ENCODE assay signal across 8 mouse cellular contexts in genomic region chr19:21943407-21943806, GRCm38 (mm10).
A peak's percentile ranks its signal among the peaks of the same experiment; 100 is the strongest.
DNase-seq lines count a peak whose midpoint lies in the region; ATAC-seq and TF ChIP-seq lines count a peak whose summit lies in the region.

No protein-coding gene starts in this region.

- H3K4me2 ChIP-seq in intestine, postnatal 0 days (replicated peaks; ENCODE audit: low read depth): no peak overlapping the region
- H3K4me2 ChIP-seq in intestine, embryonic 15.5 days (replicated peaks): no peak overlapping the region
- H3K4me2 ChIP-seq in liver, postnatal 0 days (ENCODE audit: low read depth, low read length): no peak overlapping the region

- TF ChIP-seq CTCF in intestine, postnatal 0 days (IDR thresholded peaks at IDR 0.05; ENCODE audit: low read depth): peak; percentile 58
- peak in 2 of 3 experiments; percentile 20 to 33; a peak in 3 of 6 replicates for TF ChIP-seq CTCF in MEL (IDR thresholded peaks at IDR 0.05 in 2 of 3, conservative IDR thresholded peaks at IDR 0.05 in 1 of 3; ENCODE audit: control insufficient read depth in 1 of 3, insufficient read depth in 1 of 3, low read depth in 2 of 3, low read length in 3 of 3, poor library complexity in 1 of 3, severe bottlenecking in 1 of 3)
- peak; percentile 63 for TF ChIP-seq CTCF in liver, postnatal 0 days (IDR thresholded peaks at IDR 0.05; ENCODE audit: low read depth)

- H3K9me3 ChIP-seq in intestine, postnatal 0 days (ENCODE audit: control insufficient read depth): no peaks in the 10 kb centered on the region
- H3K9me3 ChIP-seq in intestine, embryonic 15.5 days: no peaks in the 10 kb centered on the region
- no peaks in the 10 kb centered on the region for H3K9me3 ChIP-seq in MEL (replicated peaks; ENCODE audit: insufficient read depth, low read length)
- H3K9me3 ChIP-seq in liver, postnatal 0 days (ENCODE audit: low read length): no peaks in the 10 kb centered on the region
- no peaks in the 10 kb centered on the region for H3K9me3 ChIP-seq in limb, embryonic 10.5 days (replicated peaks)

- TF ChIP-seq RAD21 in MEL (IDR thresholded peaks at IDR 0.05; ENCODE audit: low read depth, low read length): peak; percentile 29

- H3K9ac ChIP-seq in intestine, postnatal 0 days (ENCODE audit: low read depth, low read length): no peak overlapping the region
- no peak overlapping the region for H3K9ac ChIP-seq in intestine, embryonic 15.5 days
- no peak overlapping the region for H3K9ac ChIP-seq in MEL (ENCODE audit: control insufficient read depth, low read depth, low read length, poor library complexity, severe bottlenecking)
- no peak overlapping the region for H3K9ac ChIP-seq in liver, postnatal 0 days (replicated peaks)

- WGBS in intestine, postnatal 0 days: 56% methylated on average over 4 of the region's 4 CpGs
- 48% methylated on average over 4 of the region's 4 CpGs for WGBS in intestine, embryonic 15.5 days
- WGBS in liver, postnatal 0 days (ENCODE audit: insufficient replicate concordance): 33% methylated on average over 4 of the region's 4 CpGs
- WGBS in limb, embryonic 10.5 days: 68% methylated on average over 4 of the region's 4 CpGs

- no peak overlapping the region for H3K27ac ChIP-seq in intestine, postnatal 0 days (ENCODE audit: low read depth, low read length)
- no peak overlapping the region for H3K27ac ChIP-seq in intestine, embryonic 15.5 days
- H3K27ac ChIP-seq in MEL (ENCODE audit: control insufficient read depth, low read depth, low read length): no peak overlapping the region
- H3K27ac ChIP-seq in liver, postnatal 0 days (ENCODE audit: low read depth): no peak overlapping the region
- H3K27ac ChIP-seq in limb, embryonic 10.5 days: no peak overlapping the region

- ATAC-seq in intestine, postnatal 0 days: no peak
- ATAC-seq in intestine, embryonic 15.5 days: no peak
- ATAC-seq in liver, postnatal 0 days: no peak

- no peaks in the 10 kb centered on the region for H3K79me2 ChIP-seq in MEL (ENCODE audit: control insufficient read depth, insufficient read depth, low read length, poor library complexity)

- TF ChIP-seq EP300 in MEL (IDR thresholded peaks at IDR 0.05; ENCODE audit: low read depth in 1 of 2, low read length in 2 of 2): no peak
- no peak for TF ChIP-seq EP300 in liver, postnatal 0 days (IDR thresholded peaks at IDR 0.05; ENCODE audit: low read depth)

- no peak overlapping the region for H3K4me3 ChIP-seq in intestine, postnatal 0 days (ENCODE audit: low read depth, low read length)
- H3K4me3 ChIP-seq in intestine, embryonic 15.5 days (replicated peaks): no peak overlapping the region
- no peak overlapping the region for H3K4me3 ChIP-seq in MEL (ENCODE audit: control insufficient read depth in 1 of 2, insufficient read depth in 1 of 2, low read depth in 2 of 2, low read length in 2 of 2)
- no peak overlapping the region for H3K4me3 ChIP-seq in liver, postnatal 0 days (ENCODE audit: low read depth, low read length)
- H3K4me3 ChIP-seq in limb, embryonic 10.5 days: no peak overlapping the region

- no peaks in the 10 kb centered on the region for H3K36me3 ChIP-seq in intestine, postnatal 0 days (ENCODE audit: control insufficient read depth, insufficient read depth)
- no peaks in the 10 kb centered on the region for H3K36me3 ChIP-seq in intestine, embryonic 15.5 days
- H3K36me3 ChIP-seq in MEL (ENCODE audit: control insufficient read depth in 1 of 2, insufficient read depth in 2 of 2, low read length in 2 of 2): no peaks in the 10 kb centered on the region
- no peaks in the 10 kb centered on the region for H3K36me3 ChIP-seq in liver, postnatal 0 days (replicated peaks; ENCODE audit: insufficient read depth, low read length)
- no peaks in the 10 kb centered on the region for H3K36me3 ChIP-seq in limb, embryonic 10.5 days

- TF ChIP-seq POLR2A in MEL (IDR thresholded peaks at IDR 0.05; ENCODE audit: control insufficient read depth in 1 of 2, insufficient read depth in 1 of 2, low read depth in 1 of 2, low read length in 2 of 2, poor library complexity in 1 of 2): no peak

- H3K27me3 ChIP-seq in intestine, postnatal 0 days (replicated peaks; ENCODE audit: control insufficient read depth, insufficient read depth, low read length): no peaks in the 10 kb centered on the region
- no peaks in the 10 kb centered on the region for H3K27me3 ChIP-seq in intestine, embryonic 15.5 days (replicated peaks)
- H3K27me3 ChIP-seq in MEL (ENCODE audit: control insufficient read depth in 1 of 2, insufficient read depth in 2 of 2, low read length in 2 of 2): no peaks in the 10 kb centered on the region
- no peaks in the 10 kb centered on the region for H3K27me3 ChIP-seq in liver, postnatal 0 days (ENCODE audit: insufficient read depth, low read length)
- no peaks in the 10 kb centered on the region for H3K27me3 ChIP-seq in limb, embryonic 10.5 days (ENCODE audit: low read depth, poor library complexity, severe bottlenecking)

- no peaks in the 10 kb centered on the region for H3K4me1 ChIP-seq in intestine, postnatal 0 days (replicated peaks; ENCODE audit: control insufficient read depth, insufficient read depth, low read length)
- H3K4me1 ChIP-seq in intestine, embryonic 15.5 days (replicated peaks): no peaks in the 10 kb centered on the region
- peaks cover 0 to 4% of the 10 kb centered on the region in 2 experiments; a peak in 1 of 4 replicates for H3K4me1 ChIP-seq in MEL (ENCODE audit: control insufficient read depth in 1 of 2, insufficient read depth in 2 of 2, low read length in 2 of 2)
- no peaks in the 10 kb centered on the region for H3K4me1 ChIP-seq in liver, postnatal 0 days (ENCODE audit: insufficient read depth)
- peaks cover 5% of the 10 kb centered on the region; the same call in 1 of the 2 replicates for H3K4me1 ChIP-seq in limb, embryonic 10.5 days

- no peak for DNase-seq in MEL (ENCODE audit: low read depth, low spot score)
- DNase-seq in heart, adult 18-20 months: peak; percentile 58 to 70
- no peak for DNase-seq in liver, postnatal 0 days
- no peak for DNase-seq in layer of hippocampus, adult 18-20 months (ENCODE audit: low spot score in 2 of 2)
- DNase-seq in limb, embryonic 10.5 days (ENCODE audit: low spot score): no peak
- no peak for DNase-seq in cerebellum, adult 11-12 months

TF ChIP-seq in MEL, 35 proteins besides CTCF, POLR2A, EP300 and RAD21:
- TF ChIP-seq ZC3H11A (IDR thresholded peaks at IDR 0.05; ENCODE audit: low read depth, low read length) (no peak), SMC3 (IDR thresholded peaks at IDR 0.05; ENCODE audit: low read depth, low read length) (peak; percentile 43)

Comparison
In these comparisons a context has a peak if more than half of its experiments do, and no peak if none do; other contexts are left out.
1. DNase-seq: peak in heart, adult 18-20 months (2 of 2); none in MEL (single experiment), liver, postnatal 0 days (single experiment), layer of hippocampus, adult 18-20 months (0 of 2), limb, embryonic 10.5 days (single experiment) and cerebellum, adult 11-12 months (single experiment).
2. Peak in every context shown above with its lines, with median percentiles within 50 percentile points of each other: CTCF ChIP-seq.